Mouse (Mus musculus) liver, embryonic 14.5 days (tissue): ENCODE data around the gene Fastk. TPM values are rescaled to one million over a fixed set of nuclear protein-coding genes. Genes with fewer than 3 reads are reported as not detected.

ENCODE experiments used
- ATAC-seq: fragments of 200-750 bp; cut with Nextera tagmentation; 2 replicates; pipeline ENCODE4 v1.8.0; 2017; ENCODE audit warnings: moderate number of reproducible peaks, mild to moderate bottlenecking, moderate library complexity; ENCODE audit not compliant: insufficient read depth
- DNase-seq, 3 experiments: peaks; one replicate each; pipeline ENCODE4 v3.0.0-alpha.2; 2012 to 2013; ENCODE audit warnings: low read depth in 3 of 3, low spot score in 3 of 3
- H3K27ac ChIP-seq: fragments of 300-500 bp; sonication (generic); 2 replicates; pipeline ENCODE4 v1.5.1; 2014; ENCODE audit warnings: moderate library complexity, mild to moderate bottlenecking, control low read depth, inconsistent platforms
- H3K27me3 ChIP-seq: fragments of 300-500 bp; sonication (generic); 2 replicates; pipeline ENCODE4 v1.6.1; 2014; ENCODE audit warnings: mild to moderate bottlenecking, low read length, moderate library complexity; ENCODE audit not compliant: control insufficient read depth, insufficient read depth
- H3K36me3 ChIP-seq: fragments of 300-500 bp; sonication (generic); replicated peaks from 2 replicates; pipeline ENCODE4 v1.6.1; 2014; ENCODE audit warnings: low read depth; ENCODE audit not compliant: control insufficient read depth, insufficient read depth
- H3K4me1 ChIP-seq, 2 experiments: fragments of 200-500 bp in 1 of 2; fragments of 300-500 bp in 1 of 2; sonication (generic) in 1 of 2; replicated peaks; 2 replicates each; pipeline ENCODE4 v1.6.1; 2012 to 2014; ENCODE audit warnings: antibody characterized with exemption in 1 of 2, inconsistent platforms in 1 of 2, low read length in 1 of 2; ENCODE audit not compliant: control insufficient read depth in 2 of 2, insufficient read depth in 2 of 2
- H3K4me2 ChIP-seq: fragments of 300-500 bp; sonication (generic); 2 replicates; pipeline ENCODE4 v1.6.1; 2014; ENCODE audit warnings: low read depth, mild to moderate bottlenecking, control low read depth, moderate library complexity
- H3K4me3 ChIP-seq, 2 experiments: fragments of 200-500 bp in 1 of 2; fragments of 300-500 bp in 1 of 2; sonication (generic) in 1 of 2; 2 replicates each; pipeline ENCODE4 v1.5.1; 2012 to 2014; ENCODE audit warnings: low read depth in 2 of 2, low read length in 2 of 2, mild to moderate bottlenecking in 2 of 2, control low read depth in 1 of 2, inconsistent platforms in 1 of 2, moderate library complexity in 1 of 2; ENCODE audit not compliant: insufficient read depth in 1 of 2
- H3K9ac ChIP-seq: fragments of 300-500 bp; sonication (generic); replicated peaks from 2 replicates; pipeline ENCODE4 v1.6.1; 2014; ENCODE audit warnings: mild to moderate bottlenecking, control low read depth, moderate library complexity
- H3K9me3 ChIP-seq: fragments of 300-500 bp; sonication (generic); 2 replicates; pipeline ENCODE4 v1.6.1; 2016; ENCODE audit warnings: low read length, mixed read lengths; ENCODE audit not compliant: control insufficient read depth
- CTCF ChIP-seq: IDR thresholded peaks from 2 replicates; pipeline ENCODE4 v1.5.1; 2016; ENCODE audit warnings: antibody characterized with exemption, low read depth, control low read depth
- EP300 ChIP-seq: IDR thresholded peaks from 2 replicates; pipeline ENCODE4 v1.6.1; 2016; ENCODE audit warnings: antibody characterized with exemption, low read depth
- WGBS: fragments of 180-500 bp; shearing (Covaris S2); extraction: QIAGEN DNeasy Blood & Tissue Kit; methylation state at CpG from one replicate; pipeline ENCODE4 v1.1.7; 2014; ENCODE audit not compliant: insufficient replicate concordance; 5-methylcytosine and 5-hydroxymethylcytosine counted together
- polyA plus RNA-seq, 2 experiments: library from polyadenylated mRNA; depleted of rRNA in 1 of 2; stranded (reverse) in 1 of 2; unstranded in 1 of 2; fragments of >200 nt; fragmentation: Nextera tagmentation in 1 of 2; extraction: Ambion mirVana in 1 of 2; gene quantifications; 2 replicates each; pipeline versions ENCODE4 v1.2.1 to v1.2.3; 2012 to 2014

The Fastk gene
- polyA plus RNA-seq, 2 experiments = 40.8 to 59.9 TPM

- H3K9ac ChIP-seq = no peak overlapping the region
- no peaks in the 10 kb centered on the region for H3K36me3 ChIP-seq
- peaks cover 10% of the 10 kb centered on the region for H3K27me3 ChIP-seq
- 66% methylated on average over 7 of the region's 7 CpGs for WGBS
- H3K9me3 ChIP-seq = no peaks in the 10 kb centered on the region
- TF ChIP-seq EP300 = no peak
- TF ChIP-seq CTCF = no peak
- H3K4me3 ChIP-seq = no peak overlapping the region
- no peak overlapping the region for H3K27ac ChIP-seq
- ATAC-seq (no peak), DNase-seq (no peak)
- H3K4me1 ChIP-seq = peaks cover 12 to 20% of the 10 kb centered on the region in 2 experiments; a peak in 3 of 4 replicates
- no peak overlapping the region for H3K4me2 ChIP-seq
These were observed 52.4 kb downstream of the Fastk start for GRCm38 (mm10) chr5:24392724-24393123.

- Histone ChIP-seq H3K4me3 (no peak within 1 kb of the TSS), H3K4me1 (peaks cover 12 to 20% of the 10 kb centered on the region in 2 experiments; a peak in 3 of 4 replicates), H3K27ac (no peak within 1 kb of the TSS), H3K36me3 (no peaks in the 10 kb centered on the region), H3K9me3 (no peaks in the 10 kb centered on the region), H3K4me2 (no peak within 1 kb of the TSS), H3K9ac (no peak within 1 kb of the TSS), H3K27me3 (peaks cover 18% of the 10 kb centered on the region)
- 82% methylated on average over 7 of the region's 7 CpGs for WGBS
- no peak for DNase-seq
- TF ChIP-seq EP300 = no peak
- no peak for TF ChIP-seq CTCF
- no peak for ATAC-seq
These were observed 53.2 kb downstream of the Fastk start, which contains the start of gene Atg9b for GRCm38 (mm10) chr5:24391864-24392263. Gene Atg9b, minus strand, starts transcription at chr5:24392143.

GRCm38 (mm10) chr5:24389658-24390020 lies 55.4 kb downstream of the Fastk start:
- Histone ChIP-seq H3K27ac (no peak overlapping the region), H3K27me3 (peaks cover 25% of the 10 kb centered on the region), H3K9me3 (no peaks in the 10 kb centered on the region), H3K4me1 (peaks cover 5 to 18% of the 10 kb centered on the region in 2 experiments; a peak in 3 of 4 replicates), H3K4me2 (peak overlapping the region; percentile 14), H3K36me3 (no peaks in the 10 kb centered on the region), H3K9ac (no peak overlapping the region), H3K4me3 (no peak overlapping the region)
- no peak for TF ChIP-seq CTCF
- TF ChIP-seq EP300 = no peak
- DNase-seq (no peak), ATAC-seq (no peak)
- 63% methylated on average over 4 of the region's 4 CpGs for WGBS

GRCm38 (mm10) chr5:24389011-24389657 lies 56.0 kb downstream of the Fastk start:
- Histone ChIP-seq H3K9ac (no peak overlapping the region), H3K36me3 (no peaks in the 10 kb centered on the region), H3K27me3 (peaks cover 25% of the 10 kb centered on the region), H3K27ac (no peak overlapping the region), H3K9me3 (no peaks in the 10 kb centered on the region), H3K4me3 (no peak overlapping the region), H3K4me1 (peaks cover 5 to 21% of the 10 kb centered on the region in 2 experiments; a peak in 3 of 4 replicates), H3K4me2 (peak overlapping the region; percentile 14; the same call in 1 of the 2 replicates)
- TF ChIP-seq EP300 (no peak), CTCF (no peak)
- DNase-seq = no peak
- WGBS = 46% methylated on average over 6 of the region's 7 CpGs
- no peak for ATAC-seq

Other genes with a start within 250 kb of the Fastk start
- gene Kcnh2, start 93.7 kb downstream of the Fastk start, polyA plus RNA-seq (2012; rRNA removed) = 0.44 and 0.93 TPM in 2 replicates
- gene Kcnh2, start 93.7 kb downstream of the Fastk start, polyA plus RNA-seq (2014; fragmentation: Nextera tagmentation; extraction: Ambion mirVana) = 0.05 and 0.28 TPM in 2 replicates
- gene Nos3, start 80.5 kb downstream of the Fastk start, polyA plus RNA-seq (2012; rRNA removed) = 1.3 and 1.4 TPM in 2 replicates
- 1.5 TPM in 2 replicates for gene Nos3, start 80.5 kb downstream of the Fastk start, polyA plus RNA-seq (2014; fragmentation: Nextera tagmentation; extraction: Ambion mirVana)
- gene Atg9b, start 53.1 kb downstream of the Fastk start, polyA plus RNA-seq (2012; rRNA removed) = 0.42 and 0.57 TPM in 2 replicates
- 0.14 and 0.35 TPM in 2 replicates for gene Atg9b, start 53.1 kb downstream of the Fastk start, polyA plus RNA-seq (2014; fragmentation: Nextera tagmentation; extraction: Ambion mirVana)
- 16.9 and 20.4 TPM in 2 replicates for gene Abcb8, start 51.6 kb downstream of the Fastk start, polyA plus RNA-seq (2012; rRNA removed)
- 18.0 and 19.5 TPM in 2 replicates for gene Abcb8, start 51.6 kb downstream of the Fastk start, polyA plus RNA-seq (2014; fragmentation: Nextera tagmentation; extraction: Ambion mirVana)
- not detected in 2 replicates for gene Asic3, start 31.9 kb downstream of the Fastk start, polyA plus RNA-seq (2012; rRNA removed)
- not detected in 2 replicates for gene Asic3, start 31.9 kb downstream of the Fastk start, polyA plus RNA-seq (2014; fragmentation: Nextera tagmentation; extraction: Ambion mirVana)
- gene Cdk5, start 21.8 kb downstream of the Fastk start, polyA plus RNA-seq (2012; rRNA removed) = 9.9 and 10.3 TPM in 2 replicates
- 8.2 and 8.9 TPM in 2 replicates for gene Cdk5, start 21.8 kb downstream of the Fastk start, polyA plus RNA-seq (2014; fragmentation: Nextera tagmentation; extraction: Ambion mirVana)
- gene Slc4a2, start 21.4 kb downstream of the Fastk start, polyA plus RNA-seq (2012; rRNA removed) = 11.6 and 12.9 TPM in 2 replicates
- gene Slc4a2, start 21.4 kb downstream of the Fastk start, polyA plus RNA-seq (2014; fragmentation: Nextera tagmentation; extraction: Ambion mirVana) = 5.6 and 6.0 TPM in 2 replicates
- gene Tmub1, start 2.6 kb upstream of the Fastk start, polyA plus RNA-seq (2012; rRNA removed) = 5.3 and 7.6 TPM in 2 replicates
- gene Tmub1, start 2.6 kb upstream of the Fastk start, polyA plus RNA-seq (2014; fragmentation: Nextera tagmentation; extraction: Ambion mirVana) = 4.0 and 6.5 TPM in 2 replicates
- gene Agap3, start 6.9 kb upstream of the Fastk start, polyA plus RNA-seq (2012; rRNA removed) = 16.9 and 17.8 TPM in 2 replicates
- gene Agap3, start 6.9 kb upstream of the Fastk start, polyA plus RNA-seq (2014; fragmentation: Nextera tagmentation; extraction: Ambion mirVana) = 6.6 and 10.1 TPM in 2 replicates
- gene Gbx1, start 81.9 kb upstream of the Fastk start, polyA plus RNA-seq (2012; rRNA removed) = not detected in 2 replicates
- not detected in 2 replicates for gene Gbx1, start 81.9 kb upstream of the Fastk start, polyA plus RNA-seq (2014; fragmentation: Nextera tagmentation; extraction: Ambion mirVana)
- 0.08 and 0.13 TPM in 2 replicates for gene Asb10, start 95.7 kb upstream of the Fastk start, polyA plus RNA-seq (2012; rRNA removed)
- gene Asb10, start 95.7 kb upstream of the Fastk start, polyA plus RNA-seq (2014; fragmentation: Nextera tagmentation; extraction: Ambion mirVana) = not detected in 2 replicates
- 0.03 TPM in 1 of 2 replicates, not detected in the other for gene 4931409K22Rik, start 111.5 kb upstream of the Fastk start, polyA plus RNA-seq (2012; rRNA removed)
- not detected in 2 replicates for gene 4931409K22Rik, start 111.5 kb upstream of the Fastk start, polyA plus RNA-seq (2014; fragmentation: Nextera tagmentation; extraction: Ambion mirVana)
- 29.2 and 33.6 TPM in 2 replicates for gene Abcf2, start 132.2 kb upstream of the Fastk start, polyA plus RNA-seq (2012; rRNA removed)
- gene Abcf2, start 132.2 kb upstream of the Fastk start, polyA plus RNA-seq (2014; fragmentation: Nextera tagmentation; extraction: Ambion mirVana) = 50.9 and 53.5 TPM in 2 replicates
- 5.6 and 5.9 TPM in 2 replicates for gene Chpf2, start 141.5 kb upstream of the Fastk start, polyA plus RNA-seq (2012; rRNA removed)
- gene Chpf2, start 141.5 kb upstream of the Fastk start, polyA plus RNA-seq (2014; fragmentation: Nextera tagmentation; extraction: Ambion mirVana) = 5.9 and 6.5 TPM in 2 replicates
- gene Smarcd3, start 179.1 kb upstream of the Fastk start, polyA plus RNA-seq (2012; rRNA removed) = 1.1 and 1.5 TPM in 2 replicates
- 0.95 and 1.0 TPM in 2 replicates for gene Smarcd3, start 179.1 kb upstream of the Fastk start, polyA plus RNA-seq (2014; fragmentation: Nextera tagmentation; extraction: Ambion mirVana)
- gene Nub1, start 240.2 kb upstream of the Fastk start, polyA plus RNA-seq (2012; rRNA removed) = 6.7 and 10.8 TPM in 2 replicates
- gene Nub1, start 240.2 kb upstream of the Fastk start, polyA plus RNA-seq (2014; fragmentation: Nextera tagmentation; extraction: Ambion mirVana) = 10.5 and 11.9 TPM in 2 replicates